Mouse (Mus musculus): Measurements from ENCODE around the gene Carmil1. TPM values are rescaled to one million over a fixed set of nuclear protein-coding genes. Genes with fewer than 3 reads are reported as not detected.

Carmil1 gene
- polyA plus RNA-seq, 1 experiment from 2014 or later = 36.0 TPM

DNA sequence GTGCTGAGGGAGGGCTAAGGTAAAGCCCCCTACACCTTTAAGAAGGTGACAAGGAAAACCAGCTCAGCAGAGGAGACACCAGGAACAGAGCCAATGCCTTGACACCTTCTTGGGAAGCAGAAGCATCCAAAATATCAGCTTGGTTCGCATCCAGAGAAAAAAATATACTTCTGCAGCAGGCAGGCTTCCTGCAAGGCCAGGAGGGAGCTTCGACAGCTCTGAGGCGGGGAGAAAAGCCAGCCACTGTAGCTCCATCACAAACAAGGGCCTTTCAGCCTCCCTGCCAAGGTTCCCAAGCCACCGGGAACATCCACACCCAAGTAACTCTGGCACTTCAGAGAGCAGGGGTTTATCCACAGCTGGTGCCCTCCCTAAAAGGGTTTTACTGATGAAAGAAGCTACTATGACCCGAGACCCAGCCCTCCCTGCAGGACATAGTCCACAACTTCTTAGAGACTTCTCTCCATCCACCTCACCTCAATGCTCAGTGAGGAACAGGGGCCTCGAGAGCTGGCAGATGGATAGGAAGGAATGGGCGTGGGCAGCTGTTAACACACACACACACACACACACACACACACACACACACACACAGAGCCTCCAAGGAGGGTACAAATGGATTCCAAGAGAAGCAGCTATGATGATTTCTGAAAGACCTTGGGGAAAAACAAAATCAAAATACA, 80.6 kb downstream of the Carmil1 start:
- 63% methylated on average over 7 of the region's 7 CpGs for WGBS
- Histone ChIP-seq H3K36me3 (ENCODE audit: control insufficient read depth, insufficient read depth, low read length) (no peaks in the 10 kb centered on the region), H3K27ac (ENCODE audit: low read depth, low read length) (no peak overlapping the region)

GRCm38 (mm10) chr13:24198396-24198924, 82.1 kb downstream of the Carmil1 start:
- Histone ChIP-seq H3K4me2 (ENCODE audit: low read depth, low read length) (no peak overlapping the region), H3K9ac (replicated peaks; ENCODE audit: low read depth, low read length) (no peak overlapping the region), H3K27me3 (ENCODE audit: control insufficient read depth, insufficient read depth, low read length) (no peaks in the 10 kb centered on the region), H3K4me1 (ENCODE audit: control insufficient read depth, insufficient read depth, low read length) (no peaks in the 10 kb centered on the region), H3K27ac (ENCODE audit: low read depth, low read length) (no peak overlapping the region), H3K9me3 (ENCODE audit: control insufficient read depth, low read length) (no peaks in the 10 kb centered on the region), H3K4me3 (ENCODE audit: low read depth, low read length) (no peak overlapping the region), H3K36me3 (ENCODE audit: control insufficient read depth, insufficient read depth, low read length) (no peaks in the 10 kb centered on the region)
- 95% methylated on average over 2 of the region's 2 CpGs for WGBS
- no peak for ATAC-seq (ENCODE audit: low read depth)

More for the DNA sequence above, 80.6 kb downstream of the Carmil1 start:
- no peaks in the 10 kb centered on the region for H3K4me1 ChIP-seq (ENCODE audit: control insufficient read depth, insufficient read depth, low read length)
- no peak overlapping the region for H3K4me2 ChIP-seq (ENCODE audit: low read depth, low read length)
- H3K4me3 ChIP-seq (ENCODE audit: low read depth, low read length) = no peak overlapping the region
- no peak overlapping the region for H3K9ac ChIP-seq (replicated peaks; ENCODE audit: low read depth, low read length)
- ATAC-seq (ENCODE audit: low read depth) = no peak
- H3K9me3 ChIP-seq (ENCODE audit: control insufficient read depth, low read length) = no peaks in the 10 kb centered on the region
- no peaks in the 10 kb centered on the region for H3K27me3 ChIP-seq (ENCODE audit: control insufficient read depth, insufficient read depth, low read length)

DNA sequence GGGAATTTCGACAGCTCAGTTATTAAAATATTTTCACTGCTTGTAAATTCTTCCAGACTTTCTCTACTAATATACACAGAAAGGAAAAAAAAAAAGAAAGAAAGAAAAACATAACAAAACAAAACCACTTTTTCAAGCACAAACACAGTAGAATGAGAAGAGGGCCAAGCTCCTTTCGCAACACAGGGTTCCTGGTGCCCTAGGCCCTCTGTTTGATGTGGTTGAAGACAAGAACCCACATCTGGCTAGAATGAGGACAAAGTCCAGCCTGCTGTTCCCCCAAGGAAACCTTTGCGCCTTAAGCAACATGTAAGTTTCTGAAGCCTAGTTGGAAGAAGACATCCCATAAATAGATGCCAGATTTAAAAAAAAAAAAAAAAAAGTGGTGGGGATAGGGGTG, 85.2 kb downstream of the Carmil1 start:
- Histone ChIP-seq H3K9me3 (ENCODE audit: control insufficient read depth, low read length) (no peaks in the 10 kb centered on the region), H3K9ac (replicated peaks; ENCODE audit: low read depth, low read length) (no peak overlapping the region), H3K4me3 (ENCODE audit: low read depth, low read length) (no peak overlapping the region), H3K36me3 (ENCODE audit: control insufficient read depth, insufficient read depth, low read length) (no peaks in the 10 kb centered on the region), H3K27me3 (ENCODE audit: control insufficient read depth, insufficient read depth, low read length) (no peaks in the 10 kb centered on the region), H3K27ac (ENCODE audit: low read depth, low read length) (no peak overlapping the region), H3K4me1 (ENCODE audit: control insufficient read depth, insufficient read depth, low read length) (no peaks in the 10 kb centered on the region), H3K4me2 (ENCODE audit: low read depth, low read length) (no peak overlapping the region)
- WGBS = 90% methylated on average over 3 of the region's 3 CpGs
- no peak for ATAC-seq (ENCODE audit: low read depth)

GRCm38 (mm10) chr13:24194018-24194417, 86.6 kb downstream of the Carmil1 start:
- no peak overlapping the region for H3K9ac ChIP-seq (replicated peaks; ENCODE audit: low read depth, low read length)
- 86% methylated on average over 5 of the region's 5 CpGs for WGBS
- no peaks in the 10 kb centered on the region for H3K4me1 ChIP-seq (ENCODE audit: control insufficient read depth, insufficient read depth, low read length)
- H3K27me3 ChIP-seq (ENCODE audit: control insufficient read depth, insufficient read depth, low read length) = no peaks in the 10 kb centered on the region
- no peak overlapping the region for H3K4me3 ChIP-seq (ENCODE audit: low read depth, low read length)
- H3K9me3 ChIP-seq (ENCODE audit: control insufficient read depth, low read length) = no peaks in the 10 kb centered on the region
- H3K36me3 ChIP-seq (ENCODE audit: control insufficient read depth, insufficient read depth, low read length) = no peaks in the 10 kb centered on the region
- no peak overlapping the region for H3K4me2 ChIP-seq (ENCODE audit: low read depth, low read length)
- H3K27ac ChIP-seq (ENCODE audit: low read depth, low read length) = no peak overlapping the region
- no peak for ATAC-seq (ENCODE audit: low read depth)

DNA sequence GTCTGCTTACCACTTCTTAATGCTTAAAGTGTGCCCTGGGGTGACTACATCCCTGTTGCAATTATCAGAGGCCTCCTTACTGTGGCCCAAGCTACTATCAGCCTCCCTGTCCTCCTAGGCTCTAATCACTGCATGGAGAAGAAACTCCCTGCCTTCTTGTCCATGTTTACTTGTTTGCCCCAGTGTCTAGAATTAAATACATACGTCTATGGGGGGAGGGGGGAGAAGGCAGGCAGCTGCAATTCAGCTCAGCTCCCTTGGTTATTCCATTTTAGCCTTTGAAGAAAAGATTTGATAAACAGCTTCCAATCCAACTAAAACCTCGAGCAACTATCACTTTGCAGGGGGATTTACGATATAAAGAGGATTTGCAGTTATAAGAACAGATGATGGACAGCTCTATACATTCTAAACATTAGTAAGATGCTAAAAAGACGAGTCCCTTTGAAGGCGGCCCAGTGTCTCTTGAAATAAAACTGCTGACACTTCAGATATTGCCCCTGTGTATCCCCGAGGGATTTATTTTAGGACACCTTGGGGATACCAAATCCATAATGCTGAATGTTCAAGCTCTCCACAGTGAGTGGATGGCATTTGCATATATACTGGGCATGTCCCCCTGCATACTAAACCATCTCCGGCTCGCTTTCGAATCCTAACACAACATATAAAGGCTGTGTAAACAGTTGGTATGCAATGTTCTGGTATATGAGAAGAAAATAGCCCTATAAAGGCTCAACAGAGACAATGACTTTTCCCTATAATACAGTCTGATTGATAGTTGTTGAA, 89.5 kb downstream of the Carmil1 start:
- H3K9ac ChIP-seq (replicated peaks; ENCODE audit: low read depth, low read length) = no peak overlapping the region
- WGBS = 69% methylated on average over 9 of the region's 9 CpGs
- peak; percentile 68; the same call in 1 of the 2 replicates for ATAC-seq (ENCODE audit: low read depth)

DNA sequence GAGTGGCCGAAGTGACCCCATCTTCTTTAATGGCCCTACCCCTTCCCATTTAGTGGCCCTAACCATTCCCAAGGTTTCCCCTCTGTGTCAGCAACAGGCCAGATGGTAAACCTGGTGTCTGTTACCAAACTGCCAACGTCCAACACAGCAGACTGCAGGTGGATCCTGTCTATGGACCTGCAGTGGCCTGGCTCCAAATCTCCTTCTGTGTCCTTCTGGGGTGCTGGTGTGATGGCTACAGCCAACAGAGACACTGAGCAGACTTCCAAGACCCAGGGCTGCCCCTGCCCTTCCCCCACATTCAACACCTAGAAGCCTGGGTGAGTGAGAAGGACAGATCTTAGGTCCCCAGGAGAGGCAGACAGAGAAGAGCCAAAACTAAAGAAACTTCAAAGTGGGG, 93.6 kb downstream of the Carmil1 start:
- Histone ChIP-seq H3K9me3 (ENCODE audit: control insufficient read depth, low read length) (no peaks in the 10 kb centered on the region; the same call in 1 of the 2 replicates), H3K36me3 (ENCODE audit: control insufficient read depth, insufficient read depth, low read length) (no peaks in the 10 kb centered on the region), H3K4me3 (ENCODE audit: low read depth, low read length) (no peak overlapping the region), H3K9ac (replicated peaks; ENCODE audit: low read depth, low read length) (no peak overlapping the region), H3K4me2 (ENCODE audit: low read depth, low read length) (no peak overlapping the region), H3K27ac (ENCODE audit: low read depth, low read length) (no peak overlapping the region), H3K4me1 (ENCODE audit: control insufficient read depth, insufficient read depth, low read length) (no peaks in the 10 kb centered on the region), H3K27me3 (ENCODE audit: control insufficient read depth, insufficient read depth, low read length) (no peaks in the 10 kb centered on the region)
- WGBS = 54% methylated on average over 2 of the region's 2 CpGs
- ATAC-seq (ENCODE audit: low read depth) = no peak

More for the DNA sequence above, 89.5 kb downstream of the Carmil1 start:
- H3K36me3 ChIP-seq (ENCODE audit: control insufficient read depth, insufficient read depth, low read length) = no peaks in the 10 kb centered on the region
- no peak overlapping the region for H3K4me2 ChIP-seq (ENCODE audit: low read depth, low read length)
- H3K27me3 ChIP-seq (ENCODE audit: control insufficient read depth, insufficient read depth, low read length) = no peaks in the 10 kb centered on the region
- H3K9me3 ChIP-seq (ENCODE audit: control insufficient read depth, low read length) = no peaks in the 10 kb centered on the region; the same call in 1 of the 2 replicates
- no peak overlapping the region for H3K27ac ChIP-seq (ENCODE audit: low read depth, low read length)
- H3K4me1 ChIP-seq (ENCODE audit: control insufficient read depth, insufficient read depth, low read length) = no peaks in the 10 kb centered on the region
- H3K4me3 ChIP-seq (ENCODE audit: low read depth, low read length) = no peak overlapping the region

DNA sequence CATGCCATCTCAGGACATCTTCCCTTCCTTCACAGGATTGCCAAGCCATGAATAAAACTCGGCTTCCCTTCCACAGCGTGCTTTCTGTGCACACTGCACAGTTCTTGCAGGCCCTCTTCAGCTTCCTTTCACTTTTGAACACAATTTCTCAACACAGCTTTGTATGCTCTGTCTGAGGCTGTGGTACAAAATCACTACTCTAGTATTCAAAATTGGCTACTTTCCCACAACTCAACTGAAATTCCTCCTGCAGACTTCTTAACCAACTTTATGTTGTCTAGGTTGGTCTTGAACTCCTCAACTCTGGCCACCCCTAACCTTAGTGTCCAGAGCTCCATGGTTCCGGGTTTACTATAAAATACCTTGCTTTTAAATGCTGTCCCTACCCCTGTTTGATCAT, 95.0 kb downstream of the Carmil1 start:
- Histone ChIP-seq H3K27ac (ENCODE audit: low read depth, low read length) (no peak overlapping the region), H3K27me3 (ENCODE audit: control insufficient read depth, insufficient read depth, low read length) (no peaks in the 10 kb centered on the region), H3K4me2 (ENCODE audit: low read depth, low read length) (no peak overlapping the region), H3K4me1 (ENCODE audit: control insufficient read depth, insufficient read depth, low read length) (no peaks in the 10 kb centered on the region), H3K9ac (replicated peaks; ENCODE audit: low read depth, low read length) (no peak overlapping the region), H3K4me3 (ENCODE audit: low read depth, low read length) (no peak overlapping the region), H3K9me3 (ENCODE audit: control insufficient read depth, low read length) (no peaks in the 10 kb centered on the region; the same call in 1 of the 2 replicates), H3K36me3 (ENCODE audit: control insufficient read depth, insufficient read depth, low read length) (no peaks in the 10 kb centered on the region)
- WGBS = 90% methylated on average over 3 of the region's 3 CpGs
- ATAC-seq (ENCODE audit: low read depth) = no peak

DNA sequence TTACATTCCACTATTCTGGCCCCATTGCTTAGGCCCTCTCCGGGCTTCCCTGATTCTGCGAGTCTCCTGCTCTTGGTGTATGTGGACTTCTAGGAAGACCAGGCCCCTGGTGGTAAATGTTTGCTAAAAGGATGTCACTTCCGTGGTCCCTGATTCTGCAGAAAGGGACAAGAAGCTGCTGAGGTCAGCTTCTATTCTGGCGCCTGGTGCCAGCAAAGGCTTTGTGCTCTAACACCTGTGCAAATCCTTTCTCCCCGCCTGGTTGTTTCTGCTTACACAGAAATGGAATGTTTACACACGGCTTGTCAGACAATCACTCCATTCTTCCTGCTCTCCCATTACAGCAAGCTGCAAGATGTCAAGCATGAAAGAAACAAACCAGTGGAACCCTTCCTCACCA, 97.7 kb downstream of the Carmil1 start:
- WGBS = 51% methylated on average over 6 of the region's 6 CpGs
- no peak overlapping the region for H3K9ac ChIP-seq (replicated peaks; ENCODE audit: low read depth, low read length)
- no peak for ATAC-seq (ENCODE audit: low read depth)
- H3K4me1 ChIP-seq (ENCODE audit: control insufficient read depth, insufficient read depth, low read length) = no peaks in the 10 kb centered on the region
- no peak overlapping the region for H3K27ac ChIP-seq (ENCODE audit: low read depth, low read length)
- H3K36me3 ChIP-seq (ENCODE audit: control insufficient read depth, insufficient read depth, low read length) = no peaks in the 10 kb centered on the region
- H3K9me3 ChIP-seq (ENCODE audit: control insufficient read depth, low read length) = no peaks in the 10 kb centered on the region
- H3K4me2 ChIP-seq (ENCODE audit: low read depth, low read length) = no peak overlapping the region
- no peak overlapping the region for H3K4me3 ChIP-seq (ENCODE audit: low read depth, low read length)
- no peaks in the 10 kb centered on the region for H3K27me3 ChIP-seq (ENCODE audit: control insufficient read depth, insufficient read depth, low read length)

GRCm38 (mm10) chr13:24179538-24179937, 101.1 kb downstream of the Carmil1 start:
- Histone ChIP-seq H3K36me3 (ENCODE audit: control insufficient read depth, insufficient read depth, low read length) (no peaks in the 10 kb centered on the region), H3K27me3 (ENCODE audit: control insufficient read depth, insufficient read depth, low read length) (no peaks in the 10 kb centered on the region), H3K4me1 (ENCODE audit: control insufficient read depth, insufficient read depth, low read length) (no peaks in the 10 kb centered on the region), H3K9me3 (ENCODE audit: control insufficient read depth, low read length) (no peaks in the 10 kb centered on the region), H3K4me2 (ENCODE audit: low read depth, low read length) (no peak overlapping the region), H3K9ac (replicated peaks; ENCODE audit: low read depth, low read length) (no peak overlapping the region), H3K27ac (ENCODE audit: low read depth, low read length) (no peak overlapping the region), H3K4me3 (ENCODE audit: low read depth, low read length) (no peak overlapping the region)
- 72% methylated on average over 10 of the region's 10 CpGs for WGBS
- ATAC-seq (ENCODE audit: low read depth) = no peak

All from neural tube, embryonic 14.5 days (tissue).